Mouse (Mus musculus): Measurements from ENCODE around the gene Plek. TPM values are rescaled to one million over a fixed set of nuclear protein-coding genes. Genes with fewer than 3 reads are reported as not detected.

The Plek gene
- polyA plus RNA-seq, 1 experiment from 2014 or later: 2.4 TPM

DNA sequence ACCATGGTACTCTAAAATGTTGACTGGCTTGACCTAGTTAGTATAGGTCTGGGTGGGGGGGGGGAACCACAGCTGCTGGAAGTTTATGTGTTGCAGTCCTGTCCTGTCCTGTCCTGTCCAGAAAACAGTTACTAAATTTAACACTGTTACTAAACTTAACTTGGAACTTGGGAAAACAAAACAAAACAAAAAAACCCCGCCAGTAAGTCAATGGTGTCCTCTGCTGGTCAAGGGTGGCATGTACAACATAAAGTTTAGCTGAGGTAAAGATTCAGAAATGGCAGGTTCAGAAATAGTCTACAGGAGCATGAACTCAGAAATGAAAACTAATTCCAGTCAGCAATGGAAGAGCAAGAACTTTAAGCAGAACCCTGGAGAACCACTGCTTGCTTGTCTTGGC lies 103.4 kb downstream of the Plek start:
- no peak for ATAC-seq

DNA sequence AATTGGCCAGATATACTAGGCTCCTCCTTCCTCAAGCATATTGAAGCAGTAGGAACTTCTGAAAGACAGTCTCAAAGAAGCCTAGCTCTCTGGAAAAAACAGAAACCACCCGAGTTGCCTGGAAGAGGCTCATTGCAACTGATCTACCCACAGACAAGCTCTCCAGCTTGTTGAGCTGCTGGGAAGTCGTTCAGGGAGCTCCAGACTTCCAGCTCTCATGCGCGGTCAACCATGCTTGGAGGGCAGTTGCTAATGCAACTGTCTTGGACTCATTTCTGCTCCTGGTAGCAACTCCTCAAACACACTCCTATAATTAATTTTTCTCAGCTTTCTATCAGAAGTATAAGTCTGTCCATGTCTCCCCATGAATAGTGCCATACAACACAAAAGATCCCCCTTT lies 109.2 kb downstream of the Plek start:
- H3K4me1 ChIP-seq (ENCODE audit: control insufficient read depth, insufficient read depth, low read length): no peaks in the 10 kb centered on the region
- H3K27me3 ChIP-seq (replicated peaks; ENCODE audit: control insufficient read depth, insufficient read depth, low read length): no peaks in the 10 kb centered on the region
- ATAC-seq (no peak), DNase-seq (ENCODE audit: low spot score) (no peak)
- no peak overlapping the region for H3K9ac ChIP-seq (ENCODE audit: low read length)
- H3K27ac ChIP-seq (ENCODE audit: low read depth, low read length): no peak overlapping the region
- H3K4me3 ChIP-seq (ENCODE audit: low read depth, low read length): no peak overlapping the region
- no peaks in the 10 kb centered on the region for H3K9me3 ChIP-seq (replicated peaks; ENCODE audit: control insufficient read depth, low read length)
- no peak overlapping the region for H3K4me2 ChIP-seq (ENCODE audit: low read length)
- H3K36me3 ChIP-seq (ENCODE audit: control insufficient read depth, insufficient read depth, low read length): no peaks in the 10 kb centered on the region
- 89% methylated on average over 4 of the region's 4 CpGs for WGBS

More for the DNA sequence above, 103.4 kb downstream of the Plek start:
- no peaks in the 10 kb centered on the region for H3K36me3 ChIP-seq (ENCODE audit: control insufficient read depth, insufficient read depth, low read length)
- H3K27ac ChIP-seq (ENCODE audit: low read depth, low read length): no peak overlapping the region
- no peaks in the 10 kb centered on the region for H3K27me3 ChIP-seq (replicated peaks; ENCODE audit: control insufficient read depth, insufficient read depth, low read length)
- no peak overlapping the region for H3K4me2 ChIP-seq (ENCODE audit: low read length)
- H3K4me1 ChIP-seq (ENCODE audit: control insufficient read depth, insufficient read depth, low read length): no peaks in the 10 kb centered on the region
- no peaks in the 10 kb centered on the region for H3K9me3 ChIP-seq (replicated peaks; ENCODE audit: control insufficient read depth, low read length)
- DNase-seq (ENCODE audit: low spot score): peak; percentile 47
- H3K9ac ChIP-seq (ENCODE audit: low read length): no peak overlapping the region
- 35% methylated on average over 1 of the region's 1 CpGs for WGBS
- H3K4me3 ChIP-seq (ENCODE audit: low read depth, low read length): no peak overlapping the region

DNA sequence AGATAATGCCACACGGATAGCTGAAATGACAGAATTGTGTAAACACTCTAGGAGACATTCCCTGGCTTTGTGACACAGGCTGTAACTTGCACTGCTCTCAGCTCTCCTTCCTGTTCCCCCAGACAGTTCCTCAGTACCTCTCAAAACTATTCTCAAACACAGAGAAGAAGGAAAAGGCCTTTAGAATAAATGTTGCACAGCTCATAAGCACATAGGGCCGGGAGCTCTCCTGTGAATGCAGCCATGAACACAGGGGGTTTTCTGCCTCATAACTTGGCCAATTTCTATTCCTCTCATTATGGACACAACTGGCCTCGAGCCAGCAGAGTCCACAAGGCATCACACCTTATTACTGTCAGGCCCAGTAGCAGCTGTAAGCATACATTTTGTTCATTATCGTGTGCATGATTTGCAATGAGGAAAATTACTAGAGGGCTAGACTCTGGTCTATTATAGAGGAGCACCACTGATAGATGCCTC lies 110.2 kb downstream of the Plek start:
- WGBS: 59% methylated on average over 4 of the region's 4 CpGs
- H3K4me3 ChIP-seq (ENCODE audit: low read depth, low read length): no peak overlapping the region
- no peaks in the 10 kb centered on the region for H3K9me3 ChIP-seq (replicated peaks; ENCODE audit: control insufficient read depth, low read length)
- H3K4me2 ChIP-seq (ENCODE audit: low read length): no peak overlapping the region
- ATAC-seq (peak; percentile 54; the same call in 1 of the 2 replicates), DNase-seq (ENCODE audit: low spot score) (peak; percentile 70)
- H3K9ac ChIP-seq (ENCODE audit: low read length): no peak overlapping the region
- no peaks in the 10 kb centered on the region for H3K4me1 ChIP-seq (ENCODE audit: control insufficient read depth, insufficient read depth, low read length)
- H3K27me3 ChIP-seq (replicated peaks; ENCODE audit: control insufficient read depth, insufficient read depth, low read length): no peaks in the 10 kb centered on the region
- no peak overlapping the region; the same call in 1 of the 2 replicates for H3K27ac ChIP-seq (ENCODE audit: low read depth, low read length)
- H3K36me3 ChIP-seq (ENCODE audit: control insufficient read depth, insufficient read depth, low read length): no peaks in the 10 kb centered on the region

DNA sequence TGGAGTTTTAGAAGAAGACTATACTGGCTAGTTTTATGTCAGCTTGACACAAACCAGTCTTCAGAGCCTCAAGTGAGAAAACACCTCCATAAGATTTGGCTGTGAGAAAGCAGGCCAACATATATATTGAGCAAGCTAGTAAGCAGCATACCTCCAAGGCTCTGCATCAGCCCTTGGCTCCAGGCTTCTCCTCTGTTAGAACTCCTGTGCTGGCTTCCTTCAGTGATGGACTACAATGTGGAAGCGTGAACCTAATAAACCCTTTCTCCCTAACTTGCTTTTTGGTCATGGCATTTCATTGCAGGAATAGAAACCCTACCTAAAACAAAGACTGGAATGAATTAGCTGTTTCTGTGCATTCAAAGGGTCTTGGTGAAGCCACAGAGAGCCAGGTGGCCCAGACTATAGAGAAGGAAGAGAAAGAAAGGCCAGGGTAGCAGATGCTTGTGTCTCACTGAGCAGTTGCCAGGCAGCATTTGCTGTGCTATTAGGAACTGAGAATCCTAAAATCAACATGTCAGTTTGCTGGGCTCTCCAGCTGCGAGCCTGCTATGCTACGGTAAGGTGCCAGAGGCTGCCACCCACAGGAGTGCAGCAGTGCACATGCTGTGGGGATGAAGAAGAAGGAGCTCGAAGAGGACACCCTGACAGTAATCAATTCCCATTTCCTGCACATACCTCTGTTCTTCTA lies 110.9 kb downstream of the Plek start:
- Histone ChIP-seq H3K36me3 (ENCODE audit: control insufficient read depth, insufficient read depth, low read length) (no peaks in the 10 kb centered on the region), H3K9me3 (replicated peaks; ENCODE audit: control insufficient read depth, low read length) (no peaks in the 10 kb centered on the region), H3K4me3 (ENCODE audit: low read depth, low read length) (no peak overlapping the region), H3K9ac (ENCODE audit: low read length) (no peak overlapping the region), H3K4me1 (ENCODE audit: control insufficient read depth, insufficient read depth, low read length) (no peaks in the 10 kb centered on the region), H3K27ac (ENCODE audit: low read depth, low read length) (peak overlapping the region; percentile 0; the same call in 1 of the 2 replicates), H3K4me2 (ENCODE audit: low read length) (no peak overlapping the region), H3K27me3 (replicated peaks; ENCODE audit: control insufficient read depth, insufficient read depth, low read length) (no peaks in the 10 kb centered on the region)
- DNase-seq (ENCODE audit: low spot score): peak; percentile 65
- peak; percentile 82 for ATAC-seq
- WGBS: 62% methylated on average over 4 of the region's 4 CpGs

DNA sequence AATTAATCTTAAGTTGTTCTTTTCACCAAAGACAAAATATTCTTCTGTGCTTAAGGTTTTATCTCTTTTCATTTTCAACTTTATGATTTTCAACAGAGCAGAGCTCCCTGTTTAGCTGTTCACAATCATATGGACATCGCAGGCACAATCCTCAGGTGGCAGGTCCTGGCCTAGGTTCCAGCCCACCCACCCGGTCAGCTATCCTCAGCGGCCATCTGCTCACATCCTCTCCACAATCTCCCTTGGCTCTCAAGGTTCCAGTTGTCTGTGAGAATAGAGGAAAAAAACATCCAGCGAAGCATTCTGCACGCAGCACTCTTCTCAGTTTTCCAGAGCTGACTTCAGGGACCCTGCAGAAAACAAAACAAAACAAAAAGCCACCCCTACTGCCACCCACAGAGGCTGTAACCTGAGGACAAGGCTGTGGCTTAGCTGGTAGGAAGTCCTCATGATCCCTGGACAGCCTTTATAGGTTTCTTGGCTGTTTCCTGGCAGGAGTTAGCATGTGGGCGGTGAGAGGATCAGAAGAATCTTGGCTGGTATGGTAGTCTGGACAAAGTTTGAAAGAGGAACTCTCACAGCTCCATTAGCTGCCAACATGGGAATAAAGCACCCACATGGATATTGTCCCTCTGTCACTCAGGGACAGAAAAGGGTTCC lies 116.5 kb downstream of the Plek start:
- no peak overlapping the region for H3K4me3 ChIP-seq (ENCODE audit: low read depth, low read length)
- DNase-seq (ENCODE audit: low spot score) (no peak), ATAC-seq (no peak)
- 77% methylated on average over 6 of the region's 6 CpGs for WGBS
- H3K4me2 ChIP-seq (ENCODE audit: low read length): no peak overlapping the region
- H3K9ac ChIP-seq (ENCODE audit: low read length): no peak overlapping the region
- H3K27ac ChIP-seq (ENCODE audit: low read depth, low read length): no peak overlapping the region
- no peaks in the 10 kb centered on the region for H3K4me1 ChIP-seq (ENCODE audit: control insufficient read depth, insufficient read depth, low read length)
- H3K36me3 ChIP-seq (ENCODE audit: control insufficient read depth, insufficient read depth, low read length): no peaks in the 10 kb centered on the region
- no peaks in the 10 kb centered on the region for H3K9me3 ChIP-seq (replicated peaks; ENCODE audit: control insufficient read depth, low read length)
- no peaks in the 10 kb centered on the region for H3K27me3 ChIP-seq (replicated peaks; ENCODE audit: control insufficient read depth, insufficient read depth, low read length)

DNA sequence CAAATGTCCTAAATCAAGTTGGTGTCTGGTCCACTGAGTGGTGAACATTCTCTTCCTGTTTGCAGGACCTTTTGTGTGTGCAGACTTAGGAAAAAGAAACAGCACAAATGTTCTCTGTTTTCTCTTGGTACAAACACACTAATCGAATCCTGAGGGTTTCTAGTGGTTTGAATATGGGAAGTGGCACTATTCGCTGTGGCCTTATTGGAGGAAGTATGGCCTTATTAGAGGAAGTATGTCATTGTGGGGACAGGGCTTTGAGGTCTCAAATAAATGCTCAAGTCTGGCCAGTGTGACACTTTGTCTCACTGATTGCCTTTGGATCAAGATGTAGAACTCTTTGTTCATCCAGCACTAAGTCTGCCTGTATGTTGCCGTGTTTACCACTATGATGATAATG lies 120.0 kb downstream of the Plek start:
- Histone ChIP-seq H3K4me2 (ENCODE audit: low read length) (no peak overlapping the region), H3K27me3 (replicated peaks; ENCODE audit: control insufficient read depth, insufficient read depth, low read length) (no peaks in the 10 kb centered on the region), H3K36me3 (ENCODE audit: control insufficient read depth, insufficient read depth, low read length) (no peaks in the 10 kb centered on the region), H3K4me3 (ENCODE audit: low read depth, low read length) (no peak overlapping the region), H3K27ac (ENCODE audit: low read depth, low read length) (no peak overlapping the region), H3K9me3 (replicated peaks; ENCODE audit: control insufficient read depth, low read length) (no peaks in the 10 kb centered on the region), H3K4me1 (ENCODE audit: control insufficient read depth, insufficient read depth, low read length) (no peaks in the 10 kb centered on the region), H3K9ac (ENCODE audit: low read length) (no peak overlapping the region)
- no peak for ATAC-seq
- WGBS: 88% methylated on average over 3 of the region's 3 CpGs
- DNase-seq (ENCODE audit: low spot score): no peak

Other genes with a start within 250 kb of the Plek start
- gene Fbxo48, start 101.0 kb downstream of the Plek start, polyA plus RNA-seq (2014; fragmentation: Nextera tagmentation; extraction: Ambion mirVana): 0.77 and 1.6 TPM in 2 replicates
- 114 and 131 TPM in 2 replicates for gene Cnrip1, start 795 bp downstream of the Plek start, polyA plus RNA-seq (2014; fragmentation: Nextera tagmentation; extraction: Ambion mirVana)
- 126 and 153 TPM in 2 replicates for gene Ppp3r1, start 106.9 kb upstream of the Plek start, polyA plus RNA-seq (2014; fragmentation: Nextera tagmentation; extraction: Ambion mirVana)
- gene Wdr92, start 129.7 kb upstream of the Plek start, polyA plus RNA-seq (2014; fragmentation: Nextera tagmentation; extraction: Ambion mirVana): 22.3 and 25.1 TPM in 2 replicates
- 50.2 and 50.4 TPM in 2 replicates for gene Pno1, start 159.2 kb upstream of the Plek start, polyA plus RNA-seq (2014; fragmentation: Nextera tagmentation; extraction: Ambion mirVana)
- 149 and 156 TPM in 2 replicates for gene C1d, start 205.2 kb upstream of the Plek start, polyA plus RNA-seq (2014; fragmentation: Nextera tagmentation; extraction: Ambion mirVana)

All from forebrain, embryonic 14.5 days (tissue).